Mouse (Mus musculus): ENCODE data around the gene Ftsj1. TPM values are rescaled to one million over a fixed set of nuclear protein-coding genes. Genes with fewer than 3 reads are reported as not detected.

The Ftsj1 gene
- polyA plus RNA-seq, 2 experiments from 2014 or later, result 17.9 to 25.1 TPM

DNA sequence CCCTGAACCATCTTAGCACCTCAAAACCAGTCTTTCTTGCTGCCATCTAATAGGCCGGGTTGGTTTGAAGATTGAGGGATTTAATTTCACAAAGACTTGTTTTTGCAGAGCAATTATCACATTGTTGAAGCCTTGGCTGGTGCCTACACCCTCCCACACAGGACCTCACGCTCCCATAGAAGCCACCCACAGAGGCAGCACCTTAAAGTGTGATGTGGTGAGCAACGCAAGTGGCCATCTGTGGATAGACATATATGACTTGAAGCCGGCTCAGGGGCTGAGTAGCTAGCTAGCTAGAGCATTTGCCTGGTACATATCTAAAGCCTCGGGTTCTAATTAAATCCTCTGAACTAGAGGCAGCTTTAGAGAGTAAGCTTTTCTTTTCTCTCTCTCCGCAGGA, 34.8 kb downstream of the Ftsj1 start:
- no peak for ATAC-seq

- ATAC-seq, result no peak
Measured at GRCm38 (mm10) chrX:8211490-8212207, 40.6 kb downstream of the Ftsj1 start.

DNA sequence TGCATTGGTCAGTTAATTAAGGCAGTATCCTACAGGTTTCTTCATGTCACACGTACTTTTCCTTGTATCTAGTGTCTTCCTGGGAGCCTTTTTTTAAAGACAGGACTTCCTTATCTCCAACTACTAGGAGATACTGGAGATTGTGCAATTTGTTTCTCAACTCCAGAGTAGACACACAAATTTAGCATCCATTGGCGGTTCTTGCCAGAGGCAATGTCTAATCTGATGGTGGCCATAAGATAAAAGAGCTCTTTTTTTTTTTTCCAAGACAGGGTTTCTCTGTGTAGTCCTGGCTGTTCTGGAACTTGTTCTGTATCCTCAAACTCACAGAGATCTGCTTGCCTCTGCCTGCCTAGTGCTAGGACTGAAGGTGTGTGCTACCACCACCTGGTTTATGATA, 42.5 kb downstream of the Ftsj1 start:
- no peak for ATAC-seq

DNA sequence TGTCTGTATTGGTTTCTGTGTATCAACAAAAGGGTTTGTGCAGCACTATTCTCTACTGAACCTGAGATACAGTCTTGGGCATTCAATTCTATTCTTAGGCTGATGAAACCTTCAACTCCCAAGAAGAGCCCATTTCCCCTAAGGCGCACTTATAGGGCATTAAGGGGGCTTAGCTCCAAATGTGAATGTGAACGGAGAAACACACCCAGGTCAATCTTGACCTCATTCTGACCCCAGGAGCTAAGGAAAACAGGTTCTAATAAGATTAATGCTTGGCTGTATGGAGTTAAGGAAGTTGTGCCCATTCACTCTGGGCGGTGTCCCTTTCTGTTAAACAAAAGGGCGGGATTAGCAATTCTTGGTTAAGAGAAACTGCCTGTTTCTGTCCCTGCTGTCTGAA, 45.0 kb downstream of the Ftsj1 start:
- ATAC-seq, result no peak

GRCm38 (mm10) chrX:8206694-8207197, 45.5 kb downstream of the Ftsj1 start:
- no peak for ATAC-seq

- no peak for ATAC-seq
Measured at GRCm38 (mm10) chrX:8206015-8206693, 46.1 kb downstream of the Ftsj1 start, which contains the start of gene Porcn. Gene Porcn, minus strand, starts transcription at chrX:8206525.

DNA sequence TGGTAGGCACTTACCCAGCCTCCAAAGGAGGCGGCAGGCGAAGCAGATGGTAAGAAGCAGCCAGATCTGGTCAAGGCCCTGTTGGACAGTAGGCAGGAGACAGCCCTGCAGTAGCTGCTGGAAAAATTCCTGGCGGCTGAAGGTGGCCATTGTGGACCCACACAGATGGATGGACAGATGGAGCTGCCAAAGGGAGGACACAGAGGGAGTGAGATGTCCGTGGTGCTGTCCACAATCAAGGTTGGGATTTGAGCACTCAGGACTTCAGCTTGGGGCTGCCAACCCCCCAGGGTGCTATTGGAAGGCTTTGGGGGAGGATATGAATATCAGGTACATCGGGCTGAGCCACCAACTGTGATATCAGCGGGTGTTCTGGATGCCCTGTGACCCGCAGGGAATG, 46.7 kb downstream of the Ftsj1 start:
- ATAC-seq, result no peak

GRCm38 (mm10) chrX:8205088-8205487, 47.1 kb downstream of the Ftsj1 start:
- no peak for ATAC-seq

GRCm38 (mm10) chrX:8204076-8204475, 48.1 kb downstream of the Ftsj1 start:
- ATAC-seq, result no peak

DNA sequence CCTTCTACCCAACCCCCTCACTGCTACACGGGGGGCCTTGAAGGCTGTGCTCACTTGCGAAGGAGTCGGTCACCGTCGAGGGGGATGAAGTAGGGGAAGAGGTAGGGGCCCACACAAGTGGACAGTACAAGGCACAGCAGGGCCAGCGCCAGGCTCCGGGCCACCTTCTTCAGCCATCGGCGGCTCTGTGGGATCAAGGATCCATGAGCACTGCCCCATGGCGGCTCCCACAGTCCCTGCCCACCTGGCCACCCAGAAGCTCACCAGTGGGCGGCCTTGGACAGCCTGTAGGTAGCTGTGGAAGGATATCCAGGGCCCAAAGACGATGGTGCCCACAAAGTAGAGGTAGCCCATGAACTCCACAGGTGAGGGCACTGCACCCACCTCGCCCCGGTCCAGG, 49.1 kb downstream of the Ftsj1 start:
- no peak for ATAC-seq

DNA sequence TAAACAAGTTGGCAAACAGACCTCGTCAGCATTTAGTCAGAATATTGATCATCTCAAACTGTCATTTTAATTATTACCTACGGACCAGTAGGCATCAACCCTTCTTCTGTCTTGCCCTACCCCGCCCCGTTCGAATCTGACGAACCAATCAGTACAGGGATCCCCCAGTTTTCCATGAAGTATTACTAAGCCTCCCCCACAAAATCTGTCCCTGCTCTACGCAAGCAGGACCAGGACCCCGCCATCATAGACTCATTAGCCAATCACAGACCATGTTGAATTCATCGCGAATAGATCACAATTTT, 58.8 kb downstream of the Ftsj1 start, which contains the start of gene Ebp:
Gene Ebp, minus strand, starts transcription at position 94 of the 305 bp plus-strand sequence.
- ATAC-seq, result peak; percentile 30

DNA sequence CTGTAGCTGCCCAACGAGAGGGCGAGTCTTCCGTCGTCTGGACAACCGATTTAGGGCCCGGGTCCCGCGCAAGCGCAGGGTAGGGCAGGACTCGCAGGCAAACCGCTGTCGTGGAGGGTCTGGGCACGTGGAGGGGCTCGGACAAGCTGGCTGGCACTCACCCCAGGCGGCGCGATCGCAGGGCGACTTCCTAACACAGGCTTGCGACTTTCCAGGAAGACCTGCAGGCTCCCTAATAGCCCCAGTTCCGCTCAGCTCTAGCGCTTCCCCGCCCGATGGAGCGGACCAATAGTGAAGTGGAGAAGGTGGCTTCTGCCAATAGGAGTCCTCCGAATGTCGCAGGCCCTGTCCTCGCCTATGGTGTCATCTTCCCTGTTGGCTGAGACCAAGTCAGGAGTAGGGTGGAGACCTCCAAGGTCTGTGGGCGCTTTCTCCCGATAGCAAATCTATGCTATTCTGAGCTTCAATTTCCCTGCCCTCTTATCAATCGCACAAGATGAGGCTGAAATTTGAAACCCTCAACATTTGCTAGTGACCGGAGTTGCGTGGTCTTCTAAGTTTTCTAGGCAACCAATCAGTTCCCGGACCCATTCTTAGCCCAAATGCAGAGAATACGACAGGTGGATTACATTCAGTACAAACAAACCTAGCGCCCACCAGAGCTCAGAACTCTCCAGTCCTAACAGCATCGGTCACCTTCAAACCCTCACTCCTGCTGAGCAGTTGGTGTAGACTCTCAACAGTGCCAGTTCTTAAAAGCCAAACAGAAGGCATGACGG, 59.4 kb downstream of the Ftsj1 start:
- ATAC-seq, result peak; percentile 99

DNA sequence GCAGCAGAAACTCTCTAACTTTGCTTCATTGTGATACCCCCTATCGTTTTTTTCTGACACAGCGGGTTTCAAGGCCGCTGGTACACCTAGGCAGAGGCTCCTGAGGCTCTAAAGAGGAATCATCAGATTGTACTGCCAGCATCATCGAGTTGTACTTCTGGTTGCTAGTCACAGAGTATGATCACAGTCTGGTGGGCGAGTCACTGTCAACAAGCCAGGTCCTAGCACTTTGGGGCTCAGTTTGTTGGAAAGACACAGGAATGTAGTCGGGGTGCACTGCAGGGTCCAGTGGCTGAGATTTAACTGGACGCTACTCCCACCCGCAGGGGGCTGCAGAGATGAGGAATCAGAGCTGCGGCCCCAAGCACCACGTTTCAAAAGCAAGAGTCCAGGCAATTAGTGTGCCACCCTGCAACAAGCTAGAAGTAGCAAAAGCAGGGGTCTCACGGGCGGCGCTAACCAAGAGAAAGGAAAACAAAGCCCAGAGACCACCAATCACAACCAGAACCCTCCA, 60.0 kb downstream of the Ftsj1 start:
- ATAC-seq, result no peak

Other genes with a start within 250 kb of the Ftsj1 start
- gene Glod5, start 233.9 kb downstream of the Ftsj1 start, polyA plus RNA-seq (2017; shearing (Covaris generic)), result not detected
- 10 to 100 TPM; 16.0 to 31.0 TPM for gene Suv39h1, start 177.6 kb downstream of the Ftsj1 start, polyA plus RNA-seq (2017; shearing (Covaris generic))
- 10 to 100 TPM; 13.9 to 22.0 TPM for gene Was, start 161.9 kb downstream of the Ftsj1 start, polyA plus RNA-seq (2017; shearing (Covaris generic))
- gene Wdr13, start 119.5 kb downstream of the Ftsj1 start, polyA plus RNA-seq (2017; shearing (Covaris generic)), result 10 to 100 TPM; 19.1 to 33.8 TPM
- gene Rbm3, start 106.5 kb downstream of the Ftsj1 start, polyA plus RNA-seq (2017; shearing (Covaris generic)), result 100 to 1,000 TPM; 519 to 666 TPM
- gene Tbc1d25, start 76.2 kb downstream of the Ftsj1 start, polyA plus RNA-seq (2017; shearing (Covaris generic)), result 1 to 10 TPM; 3.2 to 4.2 TPM
- gene Ebp, start 58.9 kb downstream of the Ftsj1 start, polyA plus RNA-seq (2017; shearing (Covaris generic)), result 100 to 1,000 TPM; 131 to 160 TPM
- under 1 TPM; 0.30 to 0.33 TPM for gene Porcn, start 45.9 kb downstream of the Ftsj1 start, polyA plus RNA-seq (2017; shearing (Covaris generic))
- gene Slc38a5, start 18.7 kb upstream of the Ftsj1 start, polyA plus RNA-seq (2017; shearing (Covaris generic)), result not detected
- gene Ssxb10, start 75.0 kb upstream of the Ftsj1 start, polyA plus RNA-seq (2017; shearing (Covaris generic)), result not detected
- not detected for gene Ssxb9, start 114.6 kb upstream of the Ftsj1 start, polyA plus RNA-seq (2017; shearing (Covaris generic))
- gene Ssxb1, start 160.9 kb upstream of the Ftsj1 start, polyA plus RNA-seq (2017; shearing (Covaris generic)), result not detected
- not detected for gene Ssxb2, start 209.3 kb upstream of the Ftsj1 start, polyA plus RNA-seq (2017; shearing (Covaris generic))